Mouse (Mus musculus): Measurements from ENCODE around the gene Borcs7.

Borcs7 gene

GRCm38 (mm10) chr19:46662784-46663183, 26.9 kb upstream of the Borcs7 start:
- no peak for DNase-seq (ENCODE audit: extremely low spot score)

- no peak for DNase-seq (ENCODE audit: extremely low spot score)
Measured at GRCm38 (mm10) chr19:46665474-46665873, 24.2 kb upstream of the Borcs7 start.

GRCm38 (mm10) chr19:46667300-46667699, 22.4 kb upstream of the Borcs7 start:
- DNase-seq (ENCODE audit: extremely low spot score): no peak

- DNase-seq (ENCODE audit: extremely low spot score): no peak
Measured at GRCm38 (mm10) chr19:46668263-46668662, 21.4 kb upstream of the Borcs7 start.

GRCm38 (mm10) chr19:46669802-46670201, 19.9 kb upstream of the Borcs7 start:
- no peak for DNase-seq (ENCODE audit: extremely low spot score)

GRCm38 (mm10) chr19:46670691-46671090, 19.0 kb upstream of the Borcs7 start:
- DNase-seq (ENCODE audit: extremely low spot score): peak; percentile 66

- no peak for DNase-seq (ENCODE audit: extremely low spot score)
Measured at GRCm38 (mm10) chr19:46672766-46673418, 16.8 kb upstream of the Borcs7 start, which contains the start of gene Cyp17a1. Cyp17a1 (minus strand) TSS chr19:46673172.

- DNase-seq (ENCODE audit: extremely low spot score): no peak
Measured at GRCm38 (mm10) chr19:46675641-46676040, 14.1 kb upstream of the Borcs7 start.

- no peak for DNase-seq (ENCODE audit: extremely low spot score)
Measured at GRCm38 (mm10) chr19:46679720-46680383, 9.9 kb upstream of the Borcs7 start.

GRCm38 (mm10) chr19:46690387-46690786, 681 bp downstream of the Borcs7 start:
- no peak for DNase-seq (ENCODE audit: extremely low spot score)

- no peak for DNase-seq (ENCODE audit: extremely low spot score)
Measured at GRCm38 (mm10) chr19:46691078-46691477, 1.4 kb downstream of the Borcs7 start.

GRCm38 (mm10) chr19:46693146-46693545, 3.4 kb downstream of the Borcs7 start:
- DNase-seq (ENCODE audit: extremely low spot score): no peak

GRCm38 (mm10) chr19:46696482-46696881, 6.8 kb downstream of the Borcs7 start:
- DNase-seq (ENCODE audit: extremely low spot score): no peak

- DNase-seq (ENCODE audit: extremely low spot score): no peak
Measured at GRCm38 (mm10) chr19:46696943-46697342, 7.2 kb downstream of the Borcs7 start.

- no peak for DNase-seq (ENCODE audit: extremely low spot score)
Measured at GRCm38 (mm10) chr19:46697840-46698517, 8.3 kb downstream of the Borcs7 start.

GRCm38 (mm10) chr19:46699011-46699481, 9.3 kb downstream of the Borcs7 start:
- no peak for DNase-seq (ENCODE audit: extremely low spot score)

GRCm38 (mm10) chr19:46701156-46701555, 11.4 kb downstream of the Borcs7 start:
- no peak for DNase-seq (ENCODE audit: extremely low spot score)

GRCm38 (mm10) chr19:46705779-46706495, 16.2 kb downstream of the Borcs7 start:
- DNase-seq (ENCODE audit: extremely low spot score): no peak

- no peak for DNase-seq (ENCODE audit: extremely low spot score)
Measured at GRCm38 (mm10) chr19:46706540-46707295, 17.0 kb downstream of the Borcs7 start.

- DNase-seq (ENCODE audit: extremely low spot score): peak; percentile 85
Measured at GRCm38 (mm10) chr19:46707296-46708151, 17.8 kb downstream of the Borcs7 start, which contains the start of gene As3mt. As3mt (plus strand) TSS chr19:46707458.

Data from embryo, embryonic 9.5 days (tissue).